In the genomic region with DNA sequence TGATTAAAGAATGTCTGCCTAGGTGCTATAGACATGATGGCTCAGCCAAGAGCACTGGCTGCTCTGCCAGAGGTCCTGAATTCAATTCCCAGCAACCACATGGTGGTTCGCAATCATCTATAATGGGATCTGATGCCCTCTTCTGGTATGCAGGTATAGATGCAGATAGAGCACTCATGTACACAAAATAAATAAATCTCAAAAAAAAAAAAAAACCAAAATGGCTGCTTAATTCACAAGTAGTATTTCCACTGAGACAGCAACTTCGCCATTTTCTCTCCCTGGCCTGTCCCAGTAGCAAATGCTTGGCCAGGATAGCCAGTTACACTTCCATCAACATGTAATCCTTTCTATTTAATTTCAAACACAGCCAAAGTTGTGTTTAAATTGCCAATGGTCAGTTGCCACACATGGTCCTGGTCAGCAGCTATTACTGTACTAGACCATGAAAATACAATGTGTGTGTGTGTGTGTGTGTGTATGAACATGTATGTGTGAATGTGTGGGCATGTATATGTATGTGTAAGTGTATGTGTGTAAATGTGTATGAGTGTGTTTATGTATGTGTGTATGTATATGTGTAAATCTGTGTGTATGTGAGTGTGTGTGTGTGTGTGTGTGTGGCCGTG, we compare ENCODE assay signal across 9 mouse cellular contexts. TPM values are rescaled to one million over a fixed set of nuclear protein-coding genes. Genes with fewer than 3 reads are reported as not detected.
DNase-seq lines count a peak whose midpoint lies in the region; ATAC-seq lines count a peak whose summit lies in the region.
"Had no signal": no experiment of that assay in that cellular context is flagged by ENCODE, and none has a peak within 500 bp of the region (broad histone marks: within the 10 kb centered on the region; RNA-seq: fewer than 3 reads in every experiment).

No protein-coding gene starts in this region.

- no peak overlapping the region for H3K27ac ChIP-seq in kidney, embryonic 14.5 days (ENCODE audit: low read depth, low read length)
- H3K27ac ChIP-seq in hindbrain, embryonic 16.5 days (ENCODE audit: low read depth, low read length) = no peak overlapping the region
- no peak overlapping the region for H3K27ac ChIP-seq in midbrain, embryonic 16.5 days (ENCODE audit: low read length)

- no peaks in the 10 kb centered on the region for H3K9me3 ChIP-seq in kidney, embryonic 14.5 days (ENCODE audit: control insufficient read depth, low read length)
- no peaks in the 10 kb centered on the region for H3K9me3 ChIP-seq in hindbrain, embryonic 16.5 days (ENCODE audit: control insufficient read depth, low read length)
- no peaks in the 10 kb centered on the region for H3K9me3 ChIP-seq in midbrain, embryonic 16.5 days (replicated peaks; ENCODE audit: control insufficient read depth, low read length, poor library complexity, severe bottlenecking)

- no peak overlapping the region; the same call in 1 of the 2 replicates for H3K9ac ChIP-seq in kidney, embryonic 14.5 days (ENCODE audit: low read depth, low read length)
- H3K9ac ChIP-seq in hindbrain, embryonic 16.5 days (ENCODE audit: low read depth, low read length) = no peak overlapping the region
- H3K9ac ChIP-seq in midbrain, embryonic 16.5 days (ENCODE audit: low read depth, low read length) = no peak overlapping the region

- peak overlapping the region; percentile 79 for H3K4me2 ChIP-seq in kidney, embryonic 14.5 days (replicated peaks; ENCODE audit: low read depth, low read length)
- H3K4me2 ChIP-seq in hindbrain, embryonic 16.5 days (ENCODE audit: low read length) = peak overlapping the region; percentile 91
- peak overlapping the region; percentile 84 for H3K4me2 ChIP-seq in midbrain, embryonic 16.5 days (ENCODE audit: low read length)

- no peaks in the 10 kb centered on the region for H3K36me3 ChIP-seq in kidney, embryonic 14.5 days (ENCODE audit: control insufficient read depth, insufficient read depth, low read length)
- H3K36me3 ChIP-seq in hindbrain, embryonic 16.5 days (ENCODE audit: control insufficient read depth, insufficient read depth, low read length) = no peaks in the 10 kb centered on the region
- no peaks in the 10 kb centered on the region for H3K36me3 ChIP-seq in midbrain, embryonic 16.5 days (ENCODE audit: control insufficient read depth, insufficient read depth, low read length)

- no peak for DNase-seq in kidney, postnatal 36 days
- peak; percentile 43 for DNase-seq in ZHBTc4 (ENCODE audit: low read depth, low spot score)
- no peak for DNase-seq in urinary bladder, adult 18-20 months (ENCODE audit: low spot score in 2 of 2)
- no peak for DNase-seq in thymus, postnatal 4 days
- DNase-seq in urinary bladder, postnatal 25 days (ENCODE audit: low spot score) = no peak
- DNase-seq: lung, postnatal 10 days had no signal

- 87% methylated on average over 3 of the region's 3 CpGs for WGBS in kidney, embryonic 14.5 days
- WGBS in hindbrain, embryonic 16.5 days = 76% methylated on average over 3 of the region's 3 CpGs
- 78% methylated on average over 3 of the region's 3 CpGs for WGBS in midbrain, embryonic 16.5 days

- no peaks in the 10 kb centered on the region for H3K27me3 ChIP-seq in kidney, embryonic 14.5 days (ENCODE audit: control insufficient read depth, insufficient read depth, low read length)
- H3K27me3 ChIP-seq in hindbrain, embryonic 16.5 days (replicated peaks; ENCODE audit: control insufficient read depth, insufficient read depth, low read length) = no peaks in the 10 kb centered on the region
- no peaks in the 10 kb centered on the region for H3K27me3 ChIP-seq in midbrain, embryonic 16.5 days (ENCODE audit: control insufficient read depth, insufficient read depth, low read depth, low read length)

- no peaks in the 10 kb centered on the region for H3K4me1 ChIP-seq in kidney, embryonic 14.5 days (ENCODE audit: control insufficient read depth, insufficient read depth, low read length)
- H3K4me1 ChIP-seq in hindbrain, embryonic 16.5 days (ENCODE audit: control insufficient read depth, insufficient read depth, low read depth, low read length) = peaks cover 2% of the 10 kb centered on the region; the same call in 1 of the 2 replicates
- peaks cover 5% of the 10 kb centered on the region for H3K4me1 ChIP-seq in midbrain, embryonic 16.5 days (ENCODE audit: control insufficient read depth, insufficient read depth, low read length)

- H3K4me3 ChIP-seq in kidney, embryonic 14.5 days (ENCODE audit: low read length) = peak overlapping the region; percentile 77
- H3K4me3 ChIP-seq in hindbrain, embryonic 16.5 days (ENCODE audit: low read length) = peak overlapping the region; percentile 70
- H3K4me3 ChIP-seq in midbrain, embryonic 16.5 days (ENCODE audit: low read depth, low read length) = peak overlapping the region; percentile 53

- ATAC-seq in kidney, embryonic 14.5 days (ENCODE audit: low FRiP score, low TSS enrichment) = no peak
- ATAC-seq in hindbrain, embryonic 16.5 days = no peak
- no peak for ATAC-seq in midbrain, embryonic 16.5 days

RNA-seq across cellular contexts. Expression of a gene that starts 1.0 kb away (rescaled TPM):
- 2.2 and 4.8 TPM in 2 replicates for polyA plus RNA-seq in kidney, embryonic 14.5 days (2014; fragmentation: Nextera tagmentation; extraction: Ambion mirVana)
- polyA plus RNA-seq in hindbrain, embryonic 16.5 days (2015; fragmentation: Nextera tagmentation; extraction: Ambion mirVana) = 1.9 and 2.8 TPM in 2 replicates
- polyA plus RNA-seq in midbrain, embryonic 16.5 days (2015; fragmentation: Nextera tagmentation; extraction: Ambion mirVana) = 1.5 and 1.9 TPM in 2 replicates
